Mouse (Mus musculus) midbrain, embryonic 11.5 days (tissue): ENCODE results near the gene Ccdc65. TPM values are rescaled to one million over a fixed set of nuclear protein-coding genes. Genes with fewer than 3 reads are reported as not detected.
A peak's percentile ranks its signal among the peaks of the same experiment; 100 is the strongest.

Experiments used
- ATAC-seq: fragments of 200-750 bp; cut with Nextera tagmentation; 2 replicates; pipeline ENCODE4 v1.8.0; 2017; ENCODE audit warnings: moderate TSS enrichment, moderate library complexity; ENCODE audit not compliant: low FRiP score
- DNase-seq: peaks from one replicate; pipeline ENCODE4 v3.0.0; 2015; ENCODE audit warnings: low spot score; ENCODE audit errors: missing footprints
- H3K27ac ChIP-seq: fragments of 300-500 bp; sonication (generic); 2 replicates; pipeline ENCODE4 v1.5.1; 2014; ENCODE audit warnings: low read depth, low read length
- H3K27me3 ChIP-seq: fragments of 300-500 bp; sonication (generic); 2 replicates; pipeline ENCODE4 v1.6.1; 2014; ENCODE audit warnings: mild to moderate bottlenecking, low read length, moderate library complexity, mixed read lengths; ENCODE audit not compliant: control insufficient read depth, insufficient read depth
- H3K36me3 ChIP-seq: fragments of 300-500 bp; sonication (generic); 2 replicates; pipeline ENCODE4 v1.6.1; 2014; ENCODE audit warnings: mild to moderate bottlenecking, low read length, moderate library complexity, mixed read lengths; ENCODE audit not compliant: control insufficient read depth, insufficient read depth
- H3K4me1 ChIP-seq: fragments of 300-500 bp; sonication (generic); 2 replicates; pipeline ENCODE4 v1.6.1; 2014; ENCODE audit warnings: low read length; ENCODE audit not compliant: control insufficient read depth, insufficient read depth
- H3K4me2 ChIP-seq: fragments of 300-500 bp; sonication (generic); 2 replicates; pipeline ENCODE4 v1.6.1; 2014; ENCODE audit warnings: mild to moderate bottlenecking, moderate library complexity
- H3K4me3 ChIP-seq: fragments of 300-500 bp; sonication (generic); 2 replicates; pipeline ENCODE4 v1.5.1; 2014; ENCODE audit warnings: low read depth, low read length
- H3K9ac ChIP-seq: fragments of 300-500 bp; sonication (generic); 2 replicates; pipeline ENCODE4 v1.6.1; 2014; ENCODE audit warnings: low read length
- H3K9me3 ChIP-seq: fragments of 300-500 bp; sonication (generic); 2 replicates; pipeline ENCODE4 v1.6.1; 2016; ENCODE audit warnings: low read length; ENCODE audit not compliant: control insufficient read depth
- WGBS: fragments of 180-500 bp; shearing (Covaris S2); extraction: QIAGEN DNeasy Blood & Tissue Kit; methylation state at CpG from one replicate; pipeline ENCODE4 v1.1.7; 2014; 5-methylcytosine and 5-hydroxymethylcytosine counted together
- polyA plus RNA-seq: library from polyadenylated mRNA; unstranded; fragments of >200 nt; fragmentation: Nextera tagmentation; extraction: Ambion mirVana; gene quantifications from 2 replicates; pipeline ENCODE4 v1.2.1, GENCODE M21; 2014

The Ccdc65 gene
- polyA plus RNA-seq, 1 experiment from 2014 or later, result 0.71 TPM

GRCm38 (mm10) chr15:98683746-98684145 is 24.3 kb upstream of the Ccdc65 start:
- H3K27me3 ChIP-seq, result no peaks in the 10 kb centered on the region
- no peak overlapping the region for H3K9ac ChIP-seq
- ATAC-seq, result no peak
- 93% methylated on average over 1 of the region's 1 CpGs for WGBS
- no peak for DNase-seq
- H3K36me3 ChIP-seq, result no peaks in the 10 kb centered on the region
- H3K4me1 ChIP-seq, result no peaks in the 10 kb centered on the region
- H3K4me3 ChIP-seq, result no peak overlapping the region
- H3K27ac ChIP-seq, result no peak overlapping the region
- H3K4me2 ChIP-seq, result no peak overlapping the region
- no peaks in the 10 kb centered on the region for H3K9me3 ChIP-seq

GRCm38 (mm10) chr15:98685926-98686325 is 22.1 kb upstream of the Ccdc65 start:
- ATAC-seq (no peak), DNase-seq (no peak)
- peaks cover 15% of the 10 kb centered on the region for H3K4me1 ChIP-seq
- H3K9ac ChIP-seq, result no peak overlapping the region
- no peaks in the 10 kb centered on the region for H3K36me3 ChIP-seq
- no peak overlapping the region for H3K4me2 ChIP-seq
- WGBS, result 71% methylated on average over 3 of the region's 3 CpGs
- H3K9me3 ChIP-seq, result no peaks in the 10 kb centered on the region
- H3K27me3 ChIP-seq, result no peaks in the 10 kb centered on the region
- no peak overlapping the region for H3K27ac ChIP-seq
- H3K4me3 ChIP-seq, result no peak overlapping the region

GRCm38 (mm10) chr15:98689682-98690081 is 18.3 kb upstream of the Ccdc65 start:
- WGBS, result 81% methylated on average over 2 of the region's 2 CpGs
- H3K4me2 ChIP-seq, result no peak overlapping the region
- H3K27me3 ChIP-seq, result no peaks in the 10 kb centered on the region
- peaks cover 28% of the 10 kb centered on the region for H3K4me1 ChIP-seq
- H3K9ac ChIP-seq, result no peak overlapping the region
- H3K4me3 ChIP-seq, result no peak overlapping the region
- DNase-seq (no peak), ATAC-seq (no peak)
- H3K9me3 ChIP-seq, result no peaks in the 10 kb centered on the region
- H3K27ac ChIP-seq, result no peak overlapping the region; the same call in 1 of the 2 replicates
- no peaks in the 10 kb centered on the region for H3K36me3 ChIP-seq

GRCm38 (mm10) chr15:98691486-98692147 is 16.4 kb upstream of the Ccdc65 start:
- no peaks in the 10 kb centered on the region for H3K27me3 ChIP-seq
- ATAC-seq, result peak; percentile 89
- peaks cover 28% of the 10 kb centered on the region for H3K4me1 ChIP-seq
- WGBS, result 11% methylated on average over 7 of the region's 7 CpGs
- H3K4me2 ChIP-seq, result peak overlapping the region; percentile 30
- H3K9me3 ChIP-seq, result no peaks in the 10 kb centered on the region
- no peak overlapping the region for H3K4me3 ChIP-seq
- DNase-seq, result peak; percentile 96
- H3K9ac ChIP-seq, result 0 out of 2 replicates have a peak overlapping the region, but pooled peaks have one; percentile 7
- H3K27ac ChIP-seq, result peak overlapping the region; percentile 67
- no peaks in the 10 kb centered on the region for H3K36me3 ChIP-seq

- H3K27me3 ChIP-seq, result no peaks in the 10 kb centered on the region
- DNase-seq (no peak), ATAC-seq (no peak)
- H3K27ac ChIP-seq, result peak overlapping the region; percentile 67; the same call in 1 of the 2 replicates
- WGBS, result 46% methylated on average over 11 of the region's 11 CpGs
- no peaks in the 10 kb centered on the region for H3K9me3 ChIP-seq
- no peak overlapping the region for H3K9ac ChIP-seq
- H3K36me3 ChIP-seq, result no peaks in the 10 kb centered on the region
- peaks cover 28% of the 10 kb centered on the region for H3K4me1 ChIP-seq
- no peak overlapping the region; the same call in 1 of the 2 replicates for H3K4me2 ChIP-seq
- H3K4me3 ChIP-seq, result no peak overlapping the region
These were observed 15.8 kb upstream of the Ccdc65 start for GRCm38 (mm10) chr15:98692171-98692715.

- no peak overlapping the region for H3K4me2 ChIP-seq
- WGBS, result 66% methylated on average over 9 of the region's 9 CpGs
- no peaks in the 10 kb centered on the region for H3K36me3 ChIP-seq
- DNase-seq (no peak), ATAC-seq (no peak)
- H3K27ac ChIP-seq, result no peak overlapping the region
- peaks cover 22% of the 10 kb centered on the region for H3K4me1 ChIP-seq
- H3K4me3 ChIP-seq, result no peak overlapping the region
- peaks cover 10% of the 10 kb centered on the region for H3K27me3 ChIP-seq
- no peak overlapping the region for H3K9ac ChIP-seq
- H3K9me3 ChIP-seq, result no peaks in the 10 kb centered on the region
These were observed 12.3 kb upstream of the Ccdc65 start for GRCm38 (mm10) chr15:98695726-98696125.

- Histone ChIP-seq H3K9me3 (no peaks in the 10 kb centered on the region), H3K9ac (no peak overlapping the region), H3K27ac (no peak overlapping the region), H3K36me3 (no peaks in the 10 kb centered on the region), H3K4me1 (peaks cover 17% of the 10 kb centered on the region), H3K27me3 (peaks cover 14% of the 10 kb centered on the region), H3K4me2 (no peak overlapping the region), H3K4me3 (no peak overlapping the region)
- ATAC-seq, result no peak
- WGBS, result 55% methylated on average over 8 of the region's 8 CpGs
- DNase-seq, result no peak
These were observed 11.8 kb upstream of the Ccdc65 start for GRCm38 (mm10) chr15:98696216-98696615.

GRCm38 (mm10) chr15:98699190-98700105 is 8.6 kb upstream of the Ccdc65 start:
- peak; percentile 99 for DNase-seq
- no peaks in the 10 kb centered on the region for H3K36me3 ChIP-seq
- H3K9ac ChIP-seq, result peak overlapping the region; percentile 50; the same call in 1 of the 2 replicates
- ATAC-seq, result peak; percentile 84
- H3K4me3 ChIP-seq, result peak overlapping the region; percentile 24
- no peaks in the 10 kb centered on the region for H3K9me3 ChIP-seq
- peaks cover 7% of the 10 kb centered on the region; the same call in 1 of the 2 replicates for H3K4me1 ChIP-seq
- peak overlapping the region; percentile 57 for H3K4me2 ChIP-seq
- WGBS, result 6% methylated on average over 40 of the region's 40 CpGs
- H3K27ac ChIP-seq, result no peak overlapping the region
- H3K27me3 ChIP-seq, result peaks cover 18% of the 10 kb centered on the region

GRCm38 (mm10) chr15:98704312-98704711 is 3.7 kb upstream of the Ccdc65 start:
- Histone ChIP-seq H3K4me3 (no peak overlapping the region), H3K9ac (no peak overlapping the region), H3K4me2 (no peak overlapping the region), H3K9me3 (no peaks in the 10 kb centered on the region), H3K27me3 (peaks cover 18% of the 10 kb centered on the region), H3K27ac (no peak overlapping the region), H3K36me3 (no peaks in the 10 kb centered on the region), H3K4me1 (peaks cover 5% of the 10 kb centered on the region; the same call in 1 of the 2 replicates)
- WGBS, result 69% methylated on average over 9 of the region's 9 CpGs
- no peak for DNase-seq
- ATAC-seq, result no peak
